Mouse (Mus musculus) liver, adult 2 months (tissue): ENCODE measurements around the gene Il20ra. TPM values are rescaled to one million over a fixed set of nuclear protein-coding genes. Genes with fewer than 3 reads are reported as not detected.

ENCODE experiments used
- DNase-seq: peaks from one replicate; pipeline ENCODE4 v3.0.0-alpha.2; 2011; ENCODE audit warnings: low read depth, low spot score; ENCODE audit errors: extremely low read depth
- H3K27ac ChIP-seq: fragments of 200-500 bp; replicated peaks from 2 replicates; pipeline ENCODE4 v1.5.1; 2012; ENCODE audit warnings: low read depth, mild to moderate bottlenecking, control low read depth, inconsistent platforms, low read length; ENCODE audit not compliant: insufficient read depth
- H3K27me3 ChIP-seq: fragments of 200-500 bp; 2 replicates; pipeline ENCODE4 v1.6.1; 2012; ENCODE audit warnings: mild to moderate bottlenecking, moderate library complexity, low read length, inconsistent platforms; ENCODE audit not compliant: control insufficient read depth, insufficient read depth
- H3K36me3 ChIP-seq: fragments of 200-500 bp; 2 replicates; pipeline ENCODE4 v1.6.1; 2012; ENCODE audit warnings: low read length, inconsistent platforms; ENCODE audit not compliant: control insufficient read depth, insufficient read depth
- H3K4me1 ChIP-seq: fragments of 200-500 bp; 2 replicates; pipeline ENCODE4 v1.6.1; 2011; ENCODE audit warnings: low read length; ENCODE audit not compliant: control insufficient read depth, insufficient read depth
- H3K4me3 ChIP-seq: fragments of 200-500 bp; 2 replicates; pipeline ENCODE4 v1.5.1; 2011; ENCODE audit warnings: low read depth, mild to moderate bottlenecking, control low read depth, low read length, moderate library complexity; ENCODE audit not compliant: insufficient read depth
- H3K79me2 ChIP-seq: fragments of 200-500 bp; 2 replicates; pipeline ENCODE4 v1.6.1; 2012; ENCODE audit warnings: inconsistent platforms, mild to moderate bottlenecking, low read length, moderate library complexity; ENCODE audit not compliant: control insufficient read depth, insufficient read depth
- H3K9ac ChIP-seq: fragments of 200-500 bp; 2 replicates; pipeline ENCODE4 v1.6.1; 2012; ENCODE audit warnings: low read depth, mild to moderate bottlenecking, control low read depth, inconsistent platforms, low read length
- CTCF ChIP-seq: fragments of 200-500 bp; IDR thresholded peaks from 2 replicates; pipeline ENCODE4 v1.5.1; 2011; ENCODE audit warnings: low read depth, low read length, control low read depth
- POLR2A ChIP-seq: fragments of 200-500 bp; IDR thresholded peaks from 2 replicates; pipeline ENCODE4 v1.6.1; 2011; ENCODE audit warnings: low read length, control low read depth; ENCODE audit not compliant: insufficient read depth; ENCODE audit errors: extremely low read depth
- WGBS: fragments of 180-500 bp; shearing (Covaris S2); methylation state at CpG from one replicate; pipeline ENCODE4 v1.1.7; 2018; 5-methylcytosine and 5-hydroxymethylcytosine counted together
- polyA plus RNA-seq: library from polyadenylated mRNA; depleted of rRNA; stranded (reverse); fragments of >200 nt; gene quantifications from 2 replicates; pipeline ENCODE4 v1.2.3, GENCODE M21; 2012
- total RNA-seq: library from RNA; depleted of rRNA; stranded (reverse); fragments of >200 nt; gene quantifications from 2 replicates; pipeline ENCODE4 v1.2.3, GENCODE M21; 2014

Gene Il20ra
- total and polyA plus RNA-seq, 2 experiments, result not detected

- no peaks in the 10 kb centered on the region for H3K27me3 ChIP-seq
- DNase-seq, result peak; percentile 52
- no peaks in the 10 kb centered on the region for H3K4me1 ChIP-seq
- H3K9ac ChIP-seq, result no peak overlapping the region
- H3K36me3 ChIP-seq, result no peaks in the 10 kb centered on the region
- no peak overlapping the region for H3K4me3 ChIP-seq
- H3K79me2 ChIP-seq, result no peaks in the 10 kb centered on the region
- no peak overlapping the region for H3K27ac ChIP-seq
- 71% methylated on average over 13 of the region's 13 CpGs for WGBS
- TF ChIP-seq POLR2A, result no peak
- no peak for TF ChIP-seq CTCF
Observed at GRCm38 (mm10) chr10:19691771-19692170, 20.6 kb upstream of the Il20ra start.

- TF ChIP-seq POLR2A (no peak), CTCF (no peak)
- no peaks in the 10 kb centered on the region for H3K4me1 ChIP-seq
- H3K79me2 ChIP-seq, result no peaks in the 10 kb centered on the region
- H3K9ac ChIP-seq, result no peak overlapping the region
- H3K27ac ChIP-seq, result no peak overlapping the region
- H3K4me3 ChIP-seq, result no peak overlapping the region
- H3K36me3 ChIP-seq, result no peaks in the 10 kb centered on the region
- H3K27me3 ChIP-seq, result no peaks in the 10 kb centered on the region
- DNase-seq, result no peak
- 86% methylated on average over 7 of the region's 7 CpGs for whole genome bisulfite sequencing
Observed at GRCm38 (mm10) chr10:19692332-19692731, 20.0 kb upstream of the Il20ra start.

GRCm38 (mm10) chr10:19692988-19693387 is 19.4 kb upstream of the Il20ra start:
- 49% methylated on average over 8 of the region's 8 CpGs for WGBS
- Histone ChIP-seq H3K9ac (no peak overlapping the region), H3K27ac (no peak overlapping the region), H3K27me3 (no peaks in the 10 kb centered on the region), H3K4me3 (no peak overlapping the region), H3K36me3 (no peaks in the 10 kb centered on the region), H3K79me2 (no peaks in the 10 kb centered on the region), H3K4me1 (no peaks in the 10 kb centered on the region)
- DNase-seq, result peak; percentile 24
- TF ChIP-seq CTCF (peak; percentile 68), POLR2A (no peak)

GRCm38 (mm10) chr10:19693629-19694028 is 18.7 kb upstream of the Il20ra start:
- Histone ChIP-seq H3K79me2 (no peaks in the 10 kb centered on the region), H3K4me1 (no peaks in the 10 kb centered on the region), H3K9ac (no peak overlapping the region), H3K27me3 (no peaks in the 10 kb centered on the region), H3K4me3 (no peak overlapping the region), H3K27ac (no peak overlapping the region), H3K36me3 (no peaks in the 10 kb centered on the region)
- WGBS, result 65% methylated on average over 2 of the region's 2 CpGs
- no peak for TF ChIP-seq POLR2A
- peak; percentile 42 for TF ChIP-seq CTCF
- no peak for DNase-seq

GRCm38 (mm10) chr10:19699331-19699730 is 13.0 kb upstream of the Il20ra start:
- DNase-seq, result no peak
- Histone ChIP-seq H3K4me3 (no peak overlapping the region), H3K36me3 (no peaks in the 10 kb centered on the region), H3K9ac (no peak overlapping the region), H3K27ac (no peak overlapping the region), H3K4me1 (no peaks in the 10 kb centered on the region), H3K79me2 (no peaks in the 10 kb centered on the region), H3K27me3 (no peaks in the 10 kb centered on the region)
- WGBS, result 13% methylated on average over 1 of the region's 1 CpGs
- no peak for TF ChIP-seq POLR2A
- TF ChIP-seq CTCF, result no peak

GRCm38 (mm10) chr10:19704445-19704844 is 7.9 kb upstream of the Il20ra start:
- H3K4me3 ChIP-seq, result no peak overlapping the region
- H3K36me3 ChIP-seq, result no peaks in the 10 kb centered on the region
- WGBS, result 71% methylated on average over 8 of the region's 8 CpGs
- no peaks in the 10 kb centered on the region for H3K79me2 ChIP-seq
- no peak for DNase-seq
- no peak overlapping the region for H3K27ac ChIP-seq
- no peak overlapping the region for H3K9ac ChIP-seq
- no peaks in the 10 kb centered on the region for H3K4me1 ChIP-seq
- no peak for TF ChIP-seq POLR2A
- TF ChIP-seq CTCF, result no peak
- no peaks in the 10 kb centered on the region; the same call in 1 of the 2 replicates for H3K27me3 ChIP-seq
